Mouse (Mus musculus) cerebellum, postnatal 10 days (tissue): ENCODE results near the gene Ercc6.
A peak's percentile ranks its signal among the peaks of the same experiment; 100 is the strongest.

Experiments used
- DNase-seq, 2 experiments: peaks; one replicate each; pipeline ENCODE4 v3.0.0; 2021; ENCODE audit warnings: mixed read lengths in 2 of 2

Ercc6 gene

DNA sequence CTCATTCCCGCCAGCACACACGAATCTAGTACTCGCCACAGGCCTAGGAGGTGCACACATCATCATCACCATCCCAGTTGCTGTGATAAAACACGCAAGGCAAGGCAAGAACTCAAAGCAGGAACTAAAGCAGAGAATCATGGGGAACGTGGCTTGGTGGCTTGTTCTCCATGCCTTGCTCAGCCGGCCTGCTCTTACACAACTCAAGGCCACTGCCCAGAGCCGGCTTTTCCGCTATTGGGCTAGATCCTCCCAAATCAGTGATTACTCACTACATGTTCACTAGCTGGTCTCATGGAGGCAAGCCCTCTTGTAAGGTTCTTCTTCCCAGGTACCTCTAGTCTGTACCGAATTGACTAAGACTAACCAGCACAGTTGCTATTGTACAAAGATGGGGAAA, 70.4 kb downstream of the Ercc6 start:
- DNase-seq = no peak

DNA sequence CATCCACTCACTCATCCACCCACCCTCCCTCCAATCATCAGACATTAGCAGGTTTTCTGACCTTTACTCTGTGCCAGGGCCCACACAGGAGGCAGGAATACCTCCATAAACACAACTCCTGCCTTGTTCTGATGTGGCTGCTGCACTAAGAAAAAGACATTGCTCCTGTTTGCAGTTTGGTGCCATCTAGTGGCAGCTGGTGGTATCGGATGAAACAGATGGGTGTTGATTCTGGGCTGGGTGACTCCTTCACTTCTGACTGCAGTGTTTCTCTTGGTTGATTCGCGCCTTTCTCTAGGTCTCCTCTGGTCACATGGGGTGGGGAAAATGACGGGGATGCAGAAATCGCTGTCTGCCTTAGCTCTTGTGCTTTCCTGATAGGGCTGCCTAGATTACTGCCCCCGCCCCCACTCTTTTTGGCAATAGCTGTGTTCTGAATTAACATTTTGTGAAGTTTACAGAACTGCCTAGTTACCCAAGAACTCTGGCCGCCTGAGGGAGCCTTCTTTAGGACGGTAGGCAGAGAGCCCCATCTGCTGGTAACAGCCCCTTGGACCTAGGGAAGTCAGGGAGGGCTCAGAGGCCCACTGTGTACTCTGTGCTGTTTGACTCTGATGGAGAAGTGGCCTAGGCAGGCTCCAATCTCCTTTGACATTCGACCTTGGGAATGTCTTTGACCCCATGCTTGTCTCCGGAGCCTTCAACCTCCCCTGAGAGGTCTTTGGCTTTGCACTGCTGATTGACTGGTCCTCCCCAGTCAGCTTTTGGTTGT, 73.9 kb downstream of the Ercc6 start:
- DNase-seq = peak; percentile 90 to 92

DNA sequence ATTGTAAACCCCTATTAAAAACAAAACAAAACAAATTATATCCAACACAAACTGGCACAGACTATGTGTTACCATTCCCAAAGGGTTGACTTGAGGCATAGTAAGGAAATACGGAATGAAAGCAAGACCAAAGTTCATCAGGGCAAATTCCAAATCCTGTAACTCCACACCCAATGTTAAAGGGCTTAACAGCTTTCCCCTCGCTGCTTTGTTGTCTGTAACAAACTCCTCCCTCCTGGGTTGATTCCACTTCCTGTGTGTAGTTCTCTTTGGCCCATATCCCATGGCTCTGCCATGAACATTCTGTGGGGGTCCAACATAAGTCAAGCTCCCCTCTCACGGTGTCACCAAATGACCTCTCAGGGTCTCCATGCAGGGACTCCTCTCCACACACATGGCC, 77.1 kb downstream of the Ercc6 start:
- DNase-seq = no peak

DNA sequence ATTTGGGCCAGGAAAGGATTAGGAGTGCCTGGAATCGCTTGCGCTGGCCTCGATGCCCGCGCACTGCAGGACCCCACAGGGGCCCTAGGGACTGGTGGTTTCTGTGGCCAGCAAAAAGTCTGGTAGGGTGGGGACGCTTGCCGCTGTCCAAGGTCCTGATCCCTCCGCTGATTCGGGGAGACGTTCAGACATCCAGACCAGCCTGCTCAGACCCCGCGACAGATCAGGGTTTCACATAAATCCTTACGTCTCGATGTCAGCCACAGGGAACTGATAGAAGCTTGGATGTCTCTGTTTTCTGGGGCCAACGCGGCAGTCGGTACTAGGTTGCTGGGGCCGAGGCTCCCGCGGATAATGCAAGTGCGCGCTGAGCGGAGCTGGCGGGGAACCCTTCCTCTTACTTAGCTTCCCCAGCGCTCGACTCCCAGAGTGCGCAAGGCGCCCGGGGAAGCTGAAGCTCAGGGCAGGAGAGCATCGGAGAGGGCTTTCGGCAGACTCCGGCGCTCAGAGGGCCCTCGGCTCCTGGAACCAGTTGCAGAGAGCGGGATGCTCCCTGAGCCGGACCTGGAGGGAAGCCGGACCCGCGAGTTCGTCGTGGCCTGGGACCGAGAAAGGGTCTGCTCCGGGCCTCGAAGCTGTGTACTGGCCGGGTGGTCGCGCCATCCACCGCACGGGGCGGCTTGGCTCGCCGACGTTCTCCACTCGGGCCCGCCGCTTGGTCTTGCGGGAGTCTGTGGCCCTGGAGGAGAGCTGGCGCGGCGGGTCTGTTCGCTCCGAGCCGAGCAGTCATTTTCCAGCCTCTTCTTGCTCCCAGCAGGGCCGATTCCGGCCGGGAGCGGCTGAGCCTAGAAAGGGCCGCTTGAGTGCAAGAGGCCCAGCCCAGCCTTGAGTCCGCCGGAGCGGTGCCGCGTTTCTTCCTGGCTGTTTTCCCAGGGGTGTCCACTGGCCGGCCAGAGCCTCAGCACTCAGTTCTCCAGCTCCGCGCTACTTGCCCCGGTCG, 84.2 kb downstream of the Ercc6 start:
- DNase-seq = peak; percentile 58 to 60

DNA sequence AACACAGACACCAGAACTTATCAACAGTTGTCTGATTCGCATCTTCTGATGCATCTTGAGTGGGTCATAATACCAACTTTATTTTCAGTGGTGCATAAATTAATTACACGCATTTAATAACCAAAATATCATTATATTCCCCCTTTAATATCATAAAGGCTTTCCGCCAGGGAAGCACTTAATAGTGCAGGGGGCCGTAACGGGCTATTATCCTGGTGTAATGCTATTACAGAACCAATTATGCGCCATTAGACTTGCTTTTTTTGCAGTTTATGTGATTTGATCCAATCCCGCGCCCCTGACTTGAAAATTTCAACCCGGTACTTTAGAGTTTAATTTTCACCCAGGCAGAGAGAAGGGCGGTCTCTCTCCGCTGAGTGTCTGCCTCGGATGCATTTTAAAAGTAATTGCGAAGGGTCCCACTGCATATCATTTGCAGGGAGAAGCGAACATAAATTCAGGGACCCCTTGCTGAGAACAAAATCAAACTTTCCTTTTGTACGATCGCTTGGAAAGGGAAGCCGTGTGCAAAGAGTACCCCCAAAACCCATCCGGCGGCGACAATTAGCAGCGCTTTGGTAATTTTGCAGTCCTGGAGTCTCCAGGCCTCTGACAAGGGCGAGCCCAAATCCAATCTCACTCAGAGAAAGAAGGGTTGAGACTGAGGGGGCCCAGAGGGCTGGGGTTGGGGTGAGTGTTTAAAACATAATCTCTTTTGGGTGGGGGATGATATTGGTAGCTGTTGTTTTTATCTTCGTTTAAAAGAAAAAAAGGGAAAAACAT, 85.3 kb downstream of the Ercc6 start:
- no peak for DNase-seq

DNA sequence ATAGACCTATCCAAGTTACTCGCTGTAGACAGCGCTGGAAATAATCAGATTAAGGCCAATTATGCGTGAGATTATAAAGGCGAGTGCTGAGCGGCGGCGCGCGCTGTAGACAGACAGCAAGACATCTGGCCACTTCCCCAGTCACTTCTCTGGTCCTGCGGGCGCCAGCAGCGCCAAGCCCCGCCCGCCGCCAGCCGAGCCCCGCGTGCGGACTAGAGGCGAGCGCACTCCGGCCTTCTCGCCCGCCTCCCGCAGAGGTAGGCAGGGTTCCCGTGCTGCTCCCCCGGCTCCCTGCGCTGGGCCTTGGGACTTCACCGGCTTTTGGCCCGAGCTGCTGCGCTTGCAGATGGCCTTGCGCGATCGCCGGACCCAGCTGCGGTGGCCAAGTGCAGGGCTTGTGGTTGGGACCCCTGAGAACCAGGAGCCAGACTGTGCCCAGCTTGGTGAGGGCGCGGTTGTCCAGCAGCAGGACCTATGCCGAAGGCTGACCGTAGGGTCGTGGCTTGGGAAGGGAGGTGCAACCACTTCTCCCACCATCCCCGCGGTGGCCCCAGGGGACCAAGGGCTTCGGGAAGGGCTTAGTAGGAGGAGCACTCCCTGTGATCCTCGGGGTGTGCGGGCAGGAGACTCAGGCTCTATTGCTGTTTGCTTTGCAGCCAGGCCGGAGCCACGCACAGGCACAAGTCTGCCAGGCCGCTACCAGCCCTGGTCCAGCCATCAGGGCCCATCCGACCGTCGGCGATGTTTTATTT, 86.1 kb downstream of the Ercc6 start, which contains the start of gene Prrxl1:
TSS of gene Prrxl1 (plus strand) at position 118 of the 752 bp plus-strand sequence.
- peak; percentile 40 to 69 for DNase-seq

DNA sequence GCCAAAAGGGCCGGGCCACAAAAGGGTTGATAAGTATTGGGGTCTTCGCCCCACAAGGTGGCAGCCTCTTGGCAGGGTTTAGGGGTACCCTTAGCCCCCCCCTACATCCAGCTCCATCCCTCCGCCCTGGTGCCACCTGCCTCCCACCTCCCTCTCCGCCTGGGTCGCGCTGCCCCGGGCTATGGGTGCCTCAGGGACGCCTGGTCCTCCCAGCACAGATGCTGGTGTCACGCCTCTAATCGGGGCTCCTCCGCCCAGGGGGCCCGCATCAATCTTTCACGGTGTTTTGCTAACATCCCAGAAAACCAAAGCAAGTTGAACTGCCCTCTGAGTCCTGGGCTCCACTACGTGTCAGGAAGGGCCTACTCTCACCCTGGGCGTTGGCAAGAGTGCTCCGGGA, 86.8 kb downstream of the Ercc6 start:
- DNase-seq = peak in 1 of 2 experiments; percentile 27

DNA sequence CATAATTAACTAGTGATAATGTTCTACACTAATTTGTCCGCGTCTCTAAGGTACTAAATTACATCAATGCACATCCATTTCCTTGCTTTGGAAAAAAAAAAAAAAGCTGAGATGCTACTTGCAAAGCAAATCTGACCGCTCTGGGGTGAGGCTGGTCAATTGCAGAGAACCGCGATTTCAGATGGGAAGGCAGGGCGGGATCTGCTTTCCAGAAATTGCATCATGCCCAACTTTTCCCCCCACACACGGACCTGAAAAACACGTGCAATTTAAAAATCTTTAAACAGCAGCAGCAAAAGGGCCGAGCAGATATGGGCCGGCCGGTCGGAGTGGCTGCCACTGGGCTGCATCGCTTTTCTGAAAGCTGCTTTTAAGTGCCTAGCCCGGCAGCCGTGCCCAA, 92.2 kb downstream of the Ercc6 start:
- DNase-seq = no peak

DNA sequence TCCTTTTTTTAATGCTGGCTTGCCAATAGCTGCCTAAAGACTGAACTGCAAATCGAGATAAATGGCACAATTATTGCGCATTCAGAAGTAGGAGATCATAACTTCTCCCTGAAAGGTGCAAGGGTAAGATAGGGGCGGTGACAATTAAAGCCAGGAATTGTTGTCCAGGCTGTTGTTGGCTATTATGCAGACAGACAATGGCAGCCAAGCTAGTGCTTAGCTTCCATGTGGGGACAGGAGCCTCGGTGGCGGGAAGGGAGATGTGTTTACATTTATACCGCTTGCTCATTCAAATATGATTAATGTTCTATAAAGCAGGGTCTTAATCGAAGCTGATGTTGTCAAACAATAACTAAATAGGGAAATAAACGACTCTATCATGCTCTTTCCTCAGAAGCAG, 93.0 kb downstream of the Ercc6 start:
- no peak for DNase-seq

DNA sequence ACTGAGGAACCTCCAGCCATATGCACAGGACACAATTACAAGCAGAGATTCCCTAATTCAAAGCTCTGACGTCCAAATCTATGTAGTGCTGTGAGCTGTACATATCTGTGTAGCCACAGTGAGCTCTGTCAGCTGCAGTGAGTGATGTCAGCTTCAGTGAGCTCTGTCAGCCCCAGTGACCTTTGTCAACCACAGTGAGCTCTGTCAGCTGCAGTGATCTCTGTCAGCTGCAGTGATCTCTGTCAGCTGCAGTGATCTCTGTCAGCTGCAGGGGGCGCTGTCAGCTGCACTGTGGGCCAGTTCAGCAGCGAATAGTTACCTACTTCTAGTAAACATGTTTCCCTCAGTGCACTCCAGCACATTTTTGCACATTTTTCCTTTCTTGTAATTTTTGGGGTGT, 96.1 kb downstream of the Ercc6 start:
- peak; percentile 70 to 79 for DNase-seq

DNA sequence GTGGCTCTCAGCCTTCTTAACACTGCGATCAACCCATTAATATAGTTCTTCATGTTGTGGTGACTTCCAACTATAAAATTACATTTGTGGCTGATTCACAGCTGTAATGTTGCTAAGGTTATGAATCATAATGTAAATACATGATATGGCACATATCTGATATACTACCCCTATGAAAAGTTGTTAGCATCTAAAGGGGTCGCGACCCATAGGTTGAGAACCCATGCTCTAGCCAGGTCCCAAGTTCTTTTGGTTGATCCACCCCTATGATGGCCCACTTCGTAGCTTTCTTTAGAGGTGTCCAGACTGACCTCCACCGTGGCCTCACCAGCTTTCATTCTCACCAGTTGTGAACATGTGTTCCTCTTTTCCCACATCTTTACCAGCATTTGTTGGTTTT, 103.9 kb downstream of the Ercc6 start:
- DNase-seq = no peak

DNA sequence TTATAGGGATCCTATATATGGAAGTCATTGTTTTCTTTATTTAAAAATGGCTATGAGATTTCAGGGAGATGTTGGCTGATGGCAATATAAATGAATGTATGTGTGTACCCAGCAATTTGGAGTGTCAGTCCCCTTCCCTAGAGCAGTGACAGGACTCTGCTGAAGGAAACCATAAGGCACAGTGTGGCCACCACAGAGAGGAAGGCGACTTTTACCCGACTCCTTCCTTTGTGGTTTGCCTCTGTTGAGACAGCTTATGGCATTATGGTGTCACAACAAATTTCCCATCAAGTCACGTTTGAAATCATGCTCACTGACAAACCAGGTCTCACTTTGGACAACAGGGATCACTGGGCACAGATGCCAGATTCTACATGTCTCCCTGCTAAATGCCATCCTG, 110.9 kb downstream of the Ercc6 start:
- DNase-seq = no peak

DNA sequence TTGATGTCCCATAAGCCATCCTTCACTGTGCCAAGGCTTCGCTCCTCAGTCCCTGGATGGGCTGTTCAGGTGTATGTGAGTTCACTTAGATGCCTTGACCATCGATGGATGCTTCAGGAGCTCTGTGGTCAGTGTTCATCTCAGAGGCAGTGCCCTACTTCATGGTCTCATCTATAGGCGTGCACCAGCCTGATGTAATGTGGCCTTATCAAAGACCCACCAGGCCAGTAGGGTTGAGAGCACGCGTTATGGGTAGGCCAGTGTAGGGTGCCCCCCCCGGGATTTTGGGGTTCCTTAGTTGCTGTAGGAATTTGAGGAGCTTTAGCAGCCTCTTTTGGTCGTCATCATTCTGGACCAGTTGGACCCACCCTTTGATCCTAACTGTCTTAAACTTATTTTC, 111.5 kb downstream of the Ercc6 start:
- no peak for DNase-seq

DNA sequence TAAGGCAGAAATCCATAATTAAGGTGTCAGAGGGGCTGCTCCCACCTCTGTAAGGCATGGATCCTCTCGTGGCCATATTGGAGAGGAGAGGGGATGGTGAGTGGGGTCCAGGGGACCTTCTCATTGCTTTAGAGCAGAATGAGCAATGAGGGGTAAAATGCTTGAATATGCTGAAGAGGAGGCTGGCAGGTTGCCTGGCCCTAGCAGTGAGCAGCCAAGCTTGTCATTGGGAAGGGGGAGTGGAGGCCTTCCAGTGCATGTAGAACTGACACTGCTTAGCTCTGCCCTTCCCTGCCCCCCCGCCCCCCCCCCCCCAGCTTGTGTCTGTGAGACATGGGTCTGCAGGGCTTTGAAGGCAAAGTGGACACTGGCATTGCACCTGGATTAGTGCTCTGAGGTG, 114.0 kb downstream of the Ercc6 start:
- DNase-seq = peak; percentile 76 to 83

DNA sequence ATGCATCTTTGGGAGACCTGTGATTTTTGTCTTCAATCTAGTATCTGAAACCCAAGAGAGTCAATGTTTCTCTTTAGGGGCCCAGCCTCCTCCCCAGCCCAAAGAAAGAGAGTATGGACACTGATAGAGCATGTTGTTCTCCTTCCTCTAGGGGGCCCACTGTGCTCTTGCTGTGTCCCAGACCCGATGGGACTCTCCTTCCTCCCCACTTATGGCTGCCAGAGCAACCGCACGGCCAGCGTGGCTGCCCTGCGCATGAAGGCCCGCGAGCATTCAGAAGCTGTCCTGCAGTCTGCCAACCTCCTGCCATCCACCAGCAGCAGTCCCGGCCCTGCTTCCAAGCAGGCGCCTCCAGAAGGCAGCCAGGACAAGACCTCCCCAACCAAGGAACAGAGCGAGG, 115.3 kb downstream of the Ercc6 start:
- peak; percentile 45 to 53 for DNase-seq
